ENCODE assay signal across 31 mouse cellular contexts in genomic region chr4:108971054-108971453, GRCm38 (mm10). TPM values are rescaled to one million over a fixed set of nuclear protein-coding genes. Genes with fewer than 3 reads are reported as not detected.
DNase-seq lines count a peak whose midpoint lies in the region; ATAC-seq and TF ChIP-seq lines count a peak whose summit lies in the region.
"Had no signal": no experiment of that assay in that cellular context is flagged by ENCODE, and none has a peak within 500 bp of the region (broad histone marks: within the 10 kb centered on the region; RNA-seq: fewer than 3 reads in every experiment).

No protein-coding gene starts in this region.

- H3K4me1 ChIP-seq in kidney, postnatal 0 days (replicated peaks; ENCODE audit: insufficient read depth, low read length): no peaks in the 10 kb centered on the region
- H3K4me1 ChIP-seq: embryonic facial prominence, embryonic 15.5 days; forebrain, embryonic 13.5 days; hindbrain, embryonic 10.5 days; hindbrain, embryonic 15.5 days; limb, embryonic 12.5 days; midbrain, embryonic 13.5 days; neural tube, embryonic 15.5 days; stomach, embryonic 15.5 days had no signal

- intact Hi-C loops in gastrocnemius, postnatal 14 days (cut with DNase I; ENCODE audit: low total_unique reads): no loop called here

- H3K9ac ChIP-seq in kidney, postnatal 0 days (ENCODE audit: low read depth, low read length): no peak overlapping the region
- H3K9ac ChIP-seq: embryonic facial prominence, embryonic 15.5 days; forebrain, embryonic 13.5 days; hindbrain, embryonic 15.5 days; limb, embryonic 12.5 days; liver, embryonic 12.5 days; liver, postnatal 0 days; midbrain, embryonic 13.5 days; neural tube, embryonic 15.5 days; stomach, embryonic 15.5 days had no signal

- DNase-seq in kidney, postnatal 0 days (ENCODE audit: low spot score): no peak
- no peak for DNase-seq in kidney, adult 11 months
- DNase-seq in 3T3-L1 (ENCODE audit: low read depth, low spot score): peak; percentile 84
- peak; percentile 70 for DNase-seq in Muller cell, postnatal 12 days (ENCODE audit: inconsistent ontology term)
- peak; percentile 15 for DNase-seq in yolk sac, embryonic 10.5 days (ENCODE audit: low spot score)
- no peak for DNase-seq in adrenal gland, postnatal 4 days (ENCODE audit: low spot score in 2 of 2)
- no peak for DNase-seq in gastrocnemius, postnatal 14 days
- DNase-seq: adrenal gland, adult 8-10 months; cerebellum, adult 8-10 months; cerebellum, postnatal 25 days; gastrocnemius, postnatal 10 days; heart, postnatal 14 days; layer of hippocampus, adult 9-11 months; liver, postnatal 0 days; right cerebral cortex, postnatal 25 days; thymus, adult 18-20 months; thymus, postnatal 36 days had no signal

- H3K27me3 ChIP-seq in kidney, postnatal 0 days (ENCODE audit: insufficient read depth, low read length): no peaks in the 10 kb centered on the region
- H3K27me3 ChIP-seq: embryonic facial prominence, embryonic 15.5 days; forebrain, embryonic 13.5 days; hindbrain, embryonic 15.5 days; limb, embryonic 12.5 days; liver, embryonic 12.5 days; midbrain, embryonic 13.5 days; neural tube, embryonic 15.5 days; stomach, embryonic 15.5 days had no signal

- ATAC-seq in kidney, postnatal 0 days (replicated peaks; ENCODE audit: low FRiP score, low read depth): 0 out of 2 replicates have a peak, but pooled peaks have one; percentile 46
- ATAC-seq: activated CD4-positive, CD25-positive, alpha-beta regulatory T cell, adult 4 months; CD4-positive, CD25-positive, alpha-beta regulatory T cell, adult 4 months; forebrain, embryonic 13.5 days; inflammation-experienced regulatory T-cells, adult 6 months; liver, embryonic 12.5 days; liver, postnatal 0 days; midbrain, embryonic 13.5 days had no signal

- WGBS in kidney, postnatal 0 days: 58% methylated on average over 5 of the region's 5 CpGs

- H3K36me3 ChIP-seq in kidney, postnatal 0 days (ENCODE audit: insufficient read depth, low read length): no peaks in the 10 kb centered on the region
- H3K36me3 ChIP-seq: embryonic facial prominence, embryonic 10.5 days; embryonic facial prominence, embryonic 15.5 days; hindbrain, embryonic 10.5 days; hindbrain, embryonic 15.5 days; limb, embryonic 12.5 days; liver, embryonic 12.5 days; midbrain, embryonic 13.5 days; neural tube, embryonic 15.5 days; stomach, embryonic 15.5 days had no signal

- no peaks in the 10 kb centered on the region for H3K9me3 ChIP-seq in kidney, postnatal 0 days (replicated peaks; ENCODE audit: low read length)
- H3K9me3 ChIP-seq: embryonic facial prominence, embryonic 10.5 days; embryonic facial prominence, embryonic 15.5 days; forebrain, embryonic 13.5 days; hindbrain, embryonic 10.5 days; hindbrain, embryonic 15.5 days; limb, embryonic 12.5 days; liver, embryonic 12.5 days; midbrain, embryonic 13.5 days; neural tube, embryonic 15.5 days; stomach, embryonic 15.5 days had no signal

- no peak overlapping the region for H3K4me2 ChIP-seq in kidney, postnatal 0 days (ENCODE audit: low read length)
- H3K4me2 ChIP-seq: embryonic facial prominence, embryonic 15.5 days; forebrain, embryonic 13.5 days; hindbrain, embryonic 15.5 days; limb, embryonic 12.5 days; liver, embryonic 12.5 days; midbrain, embryonic 13.5 days; neural tube, embryonic 15.5 days; stomach, embryonic 15.5 days had no signal

- no peak for TF ChIP-seq CTCF in kidney, postnatal 0 days (IDR thresholded peaks at IDR 0.05; ENCODE audit: low read depth)

- no peak overlapping the region for H3K4me3 ChIP-seq in kidney, postnatal 0 days (replicated peaks; ENCODE audit: low read depth, low read length)
- H3K4me3 ChIP-seq: embryonic facial prominence, embryonic 10.5 days; embryonic facial prominence, embryonic 15.5 days; forebrain, embryonic 13.5 days; hindbrain, embryonic 10.5 days; hindbrain, embryonic 15.5 days; limb, embryonic 12.5 days; liver, embryonic 12.5 days; midbrain, embryonic 13.5 days; neural tube, embryonic 15.5 days; stomach, embryonic 15.5 days had no signal

- no peak overlapping the region for H3K27ac ChIP-seq in kidney, postnatal 0 days
- H3K27ac ChIP-seq: embryonic facial prominence, embryonic 10.5 days; embryonic facial prominence, embryonic 15.5 days; forebrain, embryonic 13.5 days; hindbrain, embryonic 10.5 days; hindbrain, embryonic 15.5 days; limb, embryonic 12.5 days; liver, embryonic 12.5 days; macrophage; midbrain, embryonic 13.5 days; neural tube, embryonic 15.5 days; stomach, embryonic 15.5 days had no signal

RNA-seq across cellular contexts. Expression of gene Nrd1, which starts 29.4 kb away (rescaled TPM):
- 43.5 and 45.1 TPM in 2 replicates for polyA plus RNA-seq in kidney, postnatal 0 days (2015; fragmentation: Nextera tagmentation; extraction: Ambion mirVana)
- total RNA-seq in adrenal gland, postnatal 4 days (2021): 100 to 1,000 TPM; 112 to 117 TPM
- total RNA-seq in gastrocnemius, postnatal 14 days (2021): 10 to 100 TPM; 71.8 to 86.4 TPM

Comparison
In these comparisons a context has a peak if more than half of its experiments do, and no peak if none do; other contexts are left out.
1. DNase-seq: peak in 3T3-L1 (single experiment), Muller cell, postnatal 12 days (single experiment) and yolk sac, embryonic 10.5 days (single experiment); none in kidney, postnatal 0 days (single experiment), kidney, adult 11 months (single experiment), adrenal gland, postnatal 4 days (0 of 2) and gastrocnemius, postnatal 14 days (single experiment).